Mouse (Mus musculus) lung, embryonic 15.5 days (tissue): ENCODE data around the gene Soga1. TPM values are rescaled to one million over a fixed set of nuclear protein-coding genes. Genes with fewer than 3 reads are reported as not detected.

ENCODE experiments used
- ATAC-seq: fragments of 200-750 bp; cut with Nextera tagmentation; 2 replicates; pipeline ENCODE4 v1.8.0; 2017; ENCODE audit warnings: moderate number of reproducible peaks, borderline replicate concordance; ENCODE audit not compliant: low FRiP score, low TSS enrichment; ENCODE audit errors: extremely low read depth
- H3K27ac ChIP-seq: fragments of 300-500 bp; sonication (generic); 2 replicates; pipeline ENCODE4 v1.5.1; 2015; ENCODE audit warnings: moderate library complexity, mild to moderate bottlenecking, inconsistent platforms
- H3K27me3 ChIP-seq: fragments of 300-500 bp; sonication (generic); 2 replicates; pipeline ENCODE4 v1.6.1; 2015; ENCODE audit warnings: inconsistent platforms
- H3K36me3 ChIP-seq: fragments of 300-500 bp; sonication (generic); 2 replicates; pipeline ENCODE4 v1.6.1; 2015; ENCODE audit warnings: inconsistent platforms
- H3K4me1 ChIP-seq: fragments of 300-500 bp; sonication (generic); 2 replicates; pipeline ENCODE4 v1.6.1; 2015; ENCODE audit warnings: inconsistent platforms
- H3K4me2 ChIP-seq: fragments of 300-500 bp; sonication (generic); 2 replicates; pipeline ENCODE4 v1.6.1; 2015; ENCODE audit warnings: inconsistent platforms, mild to moderate bottlenecking, moderate library complexity
- H3K4me3 ChIP-seq: fragments of 300-500 bp; sonication (generic); 2 replicates; pipeline ENCODE4 v1.5.1; 2015; ENCODE audit warnings: mild to moderate bottlenecking, inconsistent platforms
- H3K9ac ChIP-seq: fragments of 300-500 bp; sonication (generic); 2 replicates; pipeline ENCODE4 v1.6.1; 2015; ENCODE audit warnings: inconsistent platforms
- H3K9me3 ChIP-seq: fragments of 300-500 bp; sonication (generic); 2 replicates; pipeline ENCODE4 v1.6.1; 2016; ENCODE audit warnings: inconsistent platforms
- WGBS: fragments of 180-500 bp; shearing (Covaris S2); methylation state at CpG from one replicate; pipeline ENCODE4 v1.1.7; 2015; 5-methylcytosine and 5-hydroxymethylcytosine counted together
- polyA plus RNA-seq: library from polyadenylated mRNA; unstranded; fragments of >200 nt; fragmentation: Nextera tagmentation; extraction: Ambion mirVana; gene quantifications from 2 replicates; pipeline ENCODE4 v1.2.1, GENCODE M21; 2015

Soga1 gene
- polyA plus RNA-seq, 1 experiment from 2014 or later: 5.1 TPM

DNA sequence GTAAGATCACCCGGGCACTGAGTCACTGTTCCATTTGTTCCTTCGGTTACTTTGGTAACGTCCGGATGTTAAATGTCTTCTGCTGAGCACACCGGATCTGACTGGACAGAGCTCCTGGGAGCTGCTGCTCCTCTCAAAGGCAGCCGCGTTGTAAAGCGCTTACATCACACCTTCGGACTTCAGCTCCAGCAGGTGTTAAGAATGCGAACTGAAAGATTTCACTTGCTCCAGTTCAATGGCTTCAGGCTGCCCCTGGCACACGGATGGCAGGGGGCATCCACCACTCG, 21.2 kb upstream of the Soga1 start:
- Histone ChIP-seq H3K4me3 (no peak overlapping the region), H3K27ac (no peak overlapping the region), H3K4me2 (no peak overlapping the region), H3K9ac (no peak overlapping the region), H3K9me3 (no peaks in the 10 kb centered on the region), H3K36me3 (peaks cover 47% of the 10 kb centered on the region), H3K27me3 (no peaks in the 10 kb centered on the region), H3K4me1 (no peaks in the 10 kb centered on the region)
- no peak for ATAC-seq
- 58% methylated on average over 12 of the region's 12 CpGs for whole genome bisulfite sequencing

DNA sequence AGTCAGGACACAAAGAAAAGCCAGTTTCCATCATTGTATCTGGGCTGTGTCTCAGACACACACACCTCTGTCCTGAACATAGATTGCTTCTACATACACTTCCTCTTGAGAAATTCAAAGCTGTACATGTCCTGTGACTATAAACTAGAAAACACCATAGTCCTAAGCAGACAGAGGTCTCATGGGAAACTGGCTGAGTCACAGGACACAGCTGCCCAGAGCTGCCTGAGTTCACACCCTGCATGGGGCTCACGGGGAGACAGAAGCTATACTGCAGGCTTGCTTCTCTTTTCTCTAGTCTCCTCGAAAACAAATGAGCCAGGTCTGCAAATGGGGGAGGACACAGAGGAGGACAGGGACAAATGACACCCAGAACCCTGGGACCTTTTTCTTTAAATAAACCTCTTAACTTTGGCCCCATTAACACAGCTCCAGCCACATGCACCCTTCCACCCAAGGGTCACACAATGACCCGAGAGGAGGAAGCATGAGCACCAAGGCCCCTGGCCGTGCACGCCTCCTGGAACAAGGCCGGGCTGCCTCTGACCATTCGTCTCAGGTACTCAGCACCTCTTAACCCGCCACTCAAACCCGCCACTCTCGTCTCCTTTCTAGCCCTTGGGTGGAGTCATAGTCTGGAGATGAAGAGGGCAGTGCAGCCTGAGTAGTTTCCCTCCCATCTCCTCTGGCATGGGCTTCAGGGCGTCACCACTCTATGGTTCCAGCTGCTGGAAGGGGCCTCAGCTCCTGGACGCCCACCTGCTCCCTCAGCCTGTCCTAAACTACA, 20.7 kb upstream of the Soga1 start:
- WGBS: 40% methylated on average over 12 of the region's 12 CpGs
- H3K4me3 ChIP-seq: no peak overlapping the region
- H3K36me3 ChIP-seq: peaks cover 42% of the 10 kb centered on the region
- H3K9ac ChIP-seq: no peak overlapping the region
- no peak overlapping the region for H3K27ac ChIP-seq
- no peaks in the 10 kb centered on the region for H3K9me3 ChIP-seq
- H3K4me2 ChIP-seq: no peak overlapping the region
- ATAC-seq: peak; percentile 52; the same call in 1 of the 2 replicates
- no peaks in the 10 kb centered on the region for H3K27me3 ChIP-seq
- H3K4me1 ChIP-seq: 0 out of 2 replicates have a peak, but pooled peaks cover 2% of the 10 kb centered on the region

DNA sequence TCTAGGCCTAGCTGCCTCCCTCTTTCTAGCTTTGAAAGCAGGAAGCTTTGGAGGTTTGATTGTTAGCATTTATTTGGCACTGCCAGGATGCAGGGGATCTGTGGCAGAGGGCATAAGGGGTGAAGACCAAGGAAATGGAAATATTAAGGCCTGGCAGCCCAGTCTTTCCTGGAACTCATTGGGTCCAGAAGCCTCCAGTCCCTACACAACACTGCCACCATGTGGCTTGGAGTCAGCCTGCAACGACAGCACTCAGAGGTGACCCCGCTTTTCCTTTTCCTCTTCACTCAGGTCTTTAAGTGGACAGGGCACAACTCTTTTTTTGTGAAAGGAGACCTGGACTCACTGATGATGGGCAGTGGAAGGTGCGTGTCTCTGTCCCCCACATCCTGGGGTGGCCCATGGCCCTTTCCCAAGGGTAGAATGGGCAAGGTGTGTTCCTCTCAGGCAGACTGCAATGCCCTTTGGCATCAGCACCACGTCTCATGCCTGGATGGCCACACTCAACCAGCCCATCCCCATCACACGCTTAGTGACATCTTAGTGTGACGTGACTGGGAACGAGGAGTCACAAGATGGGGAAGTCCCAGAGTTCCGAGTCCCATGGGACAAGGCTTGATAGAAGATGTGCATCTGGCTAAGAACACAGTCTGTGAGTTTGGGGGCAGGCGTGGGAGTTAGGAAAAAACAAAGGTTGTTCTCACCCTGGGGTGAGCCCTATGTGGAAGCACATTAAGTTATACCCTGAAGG, 16.1 kb upstream of the Soga1 start:
- Histone ChIP-seq H3K36me3 (peaks cover 20% of the 10 kb centered on the region), H3K27ac (no peak overlapping the region), H3K9me3 (no peaks in the 10 kb centered on the region), H3K9ac (no peak overlapping the region), H3K4me1 (peaks cover 15% of the 10 kb centered on the region), H3K27me3 (no peaks in the 10 kb centered on the region), H3K4me2 (no peak overlapping the region), H3K4me3 (no peak overlapping the region)
- ATAC-seq: peak; percentile 33; the same call in 1 of the 2 replicates
- 54% methylated on average over 9 of the region's 9 CpGs for WGBS

DNA sequence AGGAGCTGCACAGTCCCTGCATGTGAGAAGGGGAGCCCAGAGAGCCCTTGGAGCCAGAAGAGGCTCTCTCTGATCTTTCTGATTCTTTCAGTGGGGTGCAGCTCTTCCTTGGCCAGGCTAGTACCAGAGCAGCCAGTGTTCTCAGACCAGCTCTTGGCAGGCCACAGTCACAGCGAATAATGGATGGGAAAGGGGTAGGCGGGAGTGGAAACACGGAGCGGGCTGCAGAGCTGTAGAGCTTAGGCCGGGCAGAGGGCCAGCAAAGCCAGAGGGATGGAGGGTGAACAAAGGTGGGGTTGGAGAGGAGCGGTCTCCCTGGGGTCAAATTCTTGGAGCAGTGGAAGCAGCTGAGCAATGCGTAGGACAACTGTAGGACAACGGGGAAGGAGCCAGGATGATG, 13.0 kb upstream of the Soga1 start:
- peaks cover 15% of the 10 kb centered on the region for H3K4me1 ChIP-seq
- no peak overlapping the region for H3K9ac ChIP-seq
- no peaks in the 10 kb centered on the region for H3K9me3 ChIP-seq
- H3K27me3 ChIP-seq: no peaks in the 10 kb centered on the region
- H3K27ac ChIP-seq: no peak overlapping the region
- no peak overlapping the region for H3K4me3 ChIP-seq
- WGBS: 27% methylated on average over 8 of the region's 8 CpGs
- peaks cover under 1% of the 10 kb centered on the region; the same call in 1 of the 2 replicates for H3K36me3 ChIP-seq
- no peak overlapping the region for H3K4me2 ChIP-seq
- peak; percentile 31 for ATAC-seq

DNA sequence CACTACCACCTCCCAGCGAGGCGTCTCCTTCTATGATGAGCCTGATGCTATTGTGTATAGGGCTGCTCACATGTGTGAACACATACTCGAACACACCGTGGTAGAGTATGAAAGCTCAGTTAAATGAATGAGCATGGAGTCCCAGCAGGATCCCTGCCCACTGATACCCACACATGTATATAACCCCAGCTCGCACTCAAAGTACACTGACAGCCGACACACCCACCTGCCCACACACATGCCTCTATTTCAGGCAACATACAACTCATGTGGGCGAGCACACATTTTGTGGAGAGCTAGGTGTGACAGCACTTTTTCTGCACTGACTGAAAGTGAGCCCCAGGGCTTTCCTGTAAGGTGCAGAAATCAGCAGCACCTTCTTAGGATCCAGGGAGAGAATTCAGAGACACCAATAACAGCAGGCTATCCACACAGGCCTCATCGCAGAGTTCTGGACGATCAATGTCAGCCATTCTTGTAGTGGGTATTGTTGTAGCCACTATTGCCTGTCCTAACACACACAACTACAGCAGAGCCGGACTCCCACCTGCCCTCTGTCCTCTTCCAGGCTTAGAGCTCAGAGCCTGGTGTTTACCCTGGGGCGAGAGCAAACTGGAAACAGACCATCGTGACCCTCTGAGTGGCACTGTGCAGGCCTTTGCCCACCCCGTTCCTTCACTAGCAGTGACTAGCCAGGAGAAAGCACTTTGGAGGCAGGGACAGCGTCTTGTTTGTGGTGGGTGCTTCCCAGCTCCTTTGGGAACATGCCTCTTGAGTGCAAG, 8.7 kb upstream of the Soga1 start:
- H3K4me2 ChIP-seq: no peak overlapping the region
- H3K9me3 ChIP-seq: no peaks in the 10 kb centered on the region
- no peaks in the 10 kb centered on the region for H3K27me3 ChIP-seq
- H3K36me3 ChIP-seq: no peaks in the 10 kb centered on the region
- no peak for ATAC-seq
- H3K4me1 ChIP-seq: peaks cover 19% of the 10 kb centered on the region
- H3K27ac ChIP-seq: no peak overlapping the region
- no peak overlapping the region for H3K9ac ChIP-seq
- no peak overlapping the region for H3K4me3 ChIP-seq
- WGBS: 73% methylated on average over 14 of the region's 14 CpGs

DNA sequence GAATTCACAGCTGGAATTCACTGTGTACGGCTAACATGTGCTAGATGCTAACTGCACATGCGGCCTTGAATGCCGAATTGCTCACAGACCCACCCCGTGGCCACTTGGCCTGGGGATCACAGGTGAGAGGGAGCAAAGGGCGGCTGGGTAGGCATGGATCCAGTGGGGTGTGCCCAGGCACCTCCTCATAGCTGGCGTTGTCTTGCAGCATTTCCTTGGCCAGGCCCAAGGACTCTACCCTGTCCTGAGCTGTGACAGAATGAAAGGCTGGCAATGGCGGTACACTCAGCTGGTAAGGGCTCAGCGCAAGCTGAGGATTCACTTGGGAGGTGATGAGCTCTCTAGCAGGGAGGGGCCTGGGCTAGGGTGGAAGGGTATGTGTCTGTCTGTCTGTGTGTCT, 7.7 kb upstream of the Soga1 start, which contains the start of gene Tldc2:
Gene Tldc2, plus strand, starts transcription at position 260 of the 400 bp plus-strand sequence.
- no peak within 1 kb of the TSS for H3K27ac ChIP-seq
- no peak within 1 kb of the TSS for H3K9ac ChIP-seq
- no peaks in the 10 kb centered on the region for H3K27me3 ChIP-seq
- H3K9me3 ChIP-seq: no peaks in the 10 kb centered on the region
- no peak within 1 kb of the TSS for H3K4me3 ChIP-seq
- no peak within 1 kb of the TSS for H3K4me2 ChIP-seq
- ATAC-seq: no peak
- peaks cover 16% of the 10 kb centered on the region for H3K4me1 ChIP-seq
- H3K36me3 ChIP-seq: no peaks in the 10 kb centered on the region
- 81% methylated on average over 8 of the region's 8 CpGs for WGBS

DNA sequence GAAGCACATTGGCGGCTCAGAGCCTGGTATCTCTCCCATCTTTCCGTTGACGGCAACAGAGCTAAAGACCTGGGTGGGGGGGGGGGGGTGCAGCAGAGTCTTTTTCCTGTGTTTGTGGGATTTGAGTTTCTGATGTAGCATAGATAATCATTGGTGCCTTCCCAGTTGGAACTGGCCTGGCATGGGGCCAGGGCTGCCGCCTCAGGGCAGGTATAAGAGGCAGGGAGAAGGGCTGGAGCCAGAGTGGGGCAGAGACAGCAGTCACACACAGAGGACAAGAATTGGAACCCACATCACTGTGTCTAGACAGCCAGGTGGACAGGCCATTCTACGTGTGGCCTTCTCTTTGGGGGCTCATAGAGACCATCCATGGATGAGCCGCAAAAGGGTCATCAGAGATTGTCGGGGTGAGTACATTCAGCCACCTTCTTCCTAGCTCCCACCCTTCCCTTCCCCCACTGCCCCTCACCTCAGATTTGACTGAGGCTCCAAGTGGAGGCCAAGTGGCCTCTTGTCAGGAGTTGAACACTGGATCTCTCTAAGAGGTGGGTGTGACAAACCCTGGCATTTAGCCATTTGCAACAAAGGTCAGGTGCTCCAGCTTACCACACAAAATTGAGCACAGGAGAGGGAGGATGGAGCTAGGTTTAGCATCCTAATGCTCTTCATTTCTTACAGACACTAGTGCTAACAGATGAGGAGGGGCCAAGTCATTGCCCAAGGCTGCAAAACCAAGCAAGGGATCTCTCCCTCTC, 6.0 kb upstream of the Soga1 start:
- no peak for ATAC-seq

DNA sequence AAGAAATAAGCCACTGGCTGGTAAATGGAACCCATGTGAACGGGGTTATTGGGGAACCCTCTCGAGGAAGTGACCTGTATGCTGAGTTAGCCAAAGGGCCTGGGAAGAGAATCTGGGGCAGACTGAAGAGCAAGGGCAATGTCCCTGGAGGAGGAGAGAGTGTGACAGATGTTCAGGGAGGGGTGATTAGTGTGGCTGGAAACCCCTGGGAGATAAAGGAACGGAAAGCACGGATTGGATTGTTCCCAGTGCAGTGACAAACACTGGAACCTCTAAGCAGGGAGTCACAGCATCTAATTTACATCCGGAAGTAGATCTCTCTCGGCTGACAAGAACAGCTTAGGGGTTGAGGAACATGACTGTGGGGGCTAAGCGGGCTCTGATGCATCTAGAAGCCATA, 2.9 kb upstream of the Soga1 start:
- H3K27ac ChIP-seq: no peak overlapping the region
- ATAC-seq: no peak
- H3K9ac ChIP-seq: no peak overlapping the region
- no peaks in the 10 kb centered on the region for H3K36me3 ChIP-seq
- no peaks in the 10 kb centered on the region for H3K9me3 ChIP-seq
- no peak overlapping the region for H3K4me2 ChIP-seq
- H3K4me1 ChIP-seq: peaks cover 22% of the 10 kb centered on the region
- H3K4me3 ChIP-seq: no peak overlapping the region
- WGBS: 26% methylated on average over 7 of the region's 7 CpGs
- no peaks in the 10 kb centered on the region for H3K27me3 ChIP-seq

More for the DNA sequence above, 6.0 kb upstream of the Soga1 start:
- H3K36me3 ChIP-seq: no peaks in the 10 kb centered on the region
- no peak overlapping the region for H3K9ac ChIP-seq
- H3K27me3 ChIP-seq: no peaks in the 10 kb centered on the region
- H3K4me3 ChIP-seq: no peak overlapping the region
- H3K4me2 ChIP-seq: no peak overlapping the region
- no peak overlapping the region for H3K27ac ChIP-seq
- no peaks in the 10 kb centered on the region for H3K9me3 ChIP-seq
- WGBS: 72% methylated on average over 7 of the region's 7 CpGs
- H3K4me1 ChIP-seq: peaks cover 11% of the 10 kb centered on the region

DNA sequence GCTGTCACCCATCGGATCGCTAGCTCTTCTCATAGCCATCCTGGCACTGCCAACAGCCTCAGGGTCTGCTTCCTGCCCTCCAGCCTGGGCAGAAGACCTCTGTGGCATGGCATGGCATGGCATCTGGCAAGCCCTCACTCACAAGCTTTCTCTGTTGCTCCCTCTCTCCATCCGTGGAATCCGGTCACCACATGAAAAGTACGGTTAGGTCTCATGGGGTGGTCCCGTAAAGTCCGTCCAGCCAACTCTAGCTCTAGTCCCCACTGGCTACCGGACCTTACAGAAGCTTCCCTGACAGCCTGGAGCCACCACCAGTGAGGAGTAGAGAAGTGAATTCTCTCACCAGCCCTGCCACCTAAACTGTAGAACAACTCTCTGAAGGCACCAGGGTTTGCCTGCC, 2.3 kb upstream of the Soga1 start:
- Histone ChIP-seq H3K4me2 (no peak overlapping the region), H3K36me3 (no peaks in the 10 kb centered on the region), H3K9ac (no peak overlapping the region), H3K4me1 (peaks cover 28% of the 10 kb centered on the region), H3K27me3 (no peaks in the 10 kb centered on the region), H3K9me3 (no peaks in the 10 kb centered on the region), H3K4me3 (no peak overlapping the region), H3K27ac (no peak overlapping the region)
- ATAC-seq: no peak
- WGBS: 91% methylated on average over 8 of the region's 8 CpGs

DNA sequence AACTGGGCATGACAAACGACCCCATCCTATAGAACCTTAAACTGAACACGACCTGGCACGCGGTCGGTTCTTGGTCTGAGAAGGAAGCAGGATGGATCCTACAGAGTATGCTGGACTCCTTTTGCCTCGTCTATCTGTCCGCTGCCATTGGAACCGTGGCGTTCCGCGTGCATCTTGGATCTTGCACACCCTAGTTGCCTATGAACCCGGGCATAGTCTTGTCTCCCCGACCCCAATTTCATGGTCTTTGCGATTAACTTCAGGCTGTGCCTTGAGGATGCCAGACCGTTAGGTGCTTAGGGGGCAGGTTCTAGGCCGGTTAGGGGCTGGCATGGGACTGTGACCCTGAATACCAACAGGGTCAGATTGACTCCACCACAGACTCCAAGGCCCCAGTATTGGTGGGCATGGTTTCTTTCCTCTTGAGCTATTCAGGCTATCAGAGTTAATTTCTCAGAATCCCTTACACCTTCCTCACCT, 687 bp upstream of the Soga1 start:
- Histone ChIP-seq H3K9me3 (no peaks in the 10 kb centered on the region), H3K4me1 (peaks cover 38% of the 10 kb centered on the region), H3K9ac (peak overlapping the region; percentile 97), H3K4me2 (peak overlapping the region; percentile 79), H3K36me3 (no peaks in the 10 kb centered on the region), H3K4me3 (peak overlapping the region; percentile 90), H3K27me3 (no peaks in the 10 kb centered on the region), H3K27ac (peak overlapping the region; percentile 96)
- WGBS: 14% methylated on average over 16 of the region's 16 CpGs
- no peak for ATAC-seq

DNA sequence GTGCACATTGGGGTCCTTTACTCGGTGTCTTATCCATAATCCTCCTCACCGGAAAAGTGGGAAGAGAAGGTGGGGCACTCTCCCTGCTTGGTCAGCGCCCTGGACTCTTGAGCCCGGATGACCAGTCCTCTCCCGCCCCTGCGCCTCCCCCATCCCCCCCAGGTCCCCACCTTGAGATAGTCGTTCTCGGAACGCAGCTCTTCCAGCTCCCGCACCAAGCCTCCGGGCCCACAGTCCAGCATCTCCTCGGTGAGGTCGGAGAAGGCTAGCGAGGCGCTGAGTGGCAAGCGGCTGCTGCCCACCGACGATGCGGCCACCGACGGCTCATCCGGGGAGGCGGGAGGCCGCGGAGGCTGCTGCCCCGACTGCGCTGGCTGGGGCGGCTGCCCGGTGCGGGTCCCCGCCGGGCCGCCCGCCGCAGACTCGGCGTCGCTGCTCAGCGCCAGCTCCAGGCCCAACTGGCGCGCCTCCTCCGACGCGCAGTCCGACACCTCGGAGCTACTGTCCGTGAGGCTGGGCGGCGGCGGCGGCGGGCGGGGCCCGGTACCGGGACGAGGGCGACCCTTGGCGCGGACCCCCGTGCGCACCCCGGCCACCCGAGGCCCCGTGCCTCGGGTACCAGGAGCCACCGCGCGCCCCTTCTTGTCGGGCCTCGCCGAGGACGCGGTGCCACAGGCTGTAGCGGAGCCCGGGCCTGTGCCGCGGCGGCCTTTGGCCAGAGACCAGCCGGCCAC, 828 bp downstream of the Soga1 start:
- WGBS: under 1% methylated on average over 72 of the region's 79 CpGs
- Histone ChIP-seq H3K27me3 (no peaks in the 10 kb centered on the region), H3K27ac (peak overlapping the region; percentile 96), H3K4me3 (peak overlapping the region; percentile 90), H3K9me3 (no peaks in the 10 kb centered on the region), H3K4me2 (peak overlapping the region; percentile 79), H3K9ac (peak overlapping the region; percentile 97), H3K36me3 (no peaks in the 10 kb centered on the region; the same call in 1 of the 2 replicates), H3K4me1 (peaks cover 53% of the 10 kb centered on the region)
- ATAC-seq: no peak
